Mouse (Mus musculus): ENCODE measurements around the gene Ube2c. TPM values are rescaled to one million over a fixed set of nuclear protein-coding genes. Genes with fewer than 3 reads are reported as not detected.
A peak's percentile ranks its signal among the peaks of the same experiment; 100 is the strongest.
"Not testable (repeated sequence)": the region's sequence is repeated elsewhere in the genome, so short reads cannot be mapped to it uniquely, and the experiment has no call there.

Ube2c gene
- polyA plus RNA-seq, 1 experiment from 2014 or later, result 517 TPM

- H3K4me1 ChIP-seq, result peaks cover 7% of the 10 kb centered on the region; the same call in 1 of the 2 replicates
- H3K27me3 ChIP-seq, result no peaks in the 10 kb centered on the region
- WGBS, result 81% methylated on average over 3 of the region's 3 CpGs
- H3K9ac ChIP-seq, result no peak overlapping the region
- no peak overlapping the region for H3K27ac ChIP-seq
- ATAC-seq (replicated peaks; ENCODE audit: low FRiP score), result no peak
- H3K4me2 ChIP-seq, result no peak overlapping the region
- H3K36me3 ChIP-seq, result peaks cover 89% of the 10 kb centered on the region
- H3K9me3 ChIP-seq (replicated peaks), result no peaks in the 10 kb centered on the region
- no peak overlapping the region for H3K4me3 ChIP-seq (replicated peaks)
Observed at GRCm38 (mm10) chr2:164793236-164793635, 23.5 kb downstream of the Ube2c start.

DNA sequence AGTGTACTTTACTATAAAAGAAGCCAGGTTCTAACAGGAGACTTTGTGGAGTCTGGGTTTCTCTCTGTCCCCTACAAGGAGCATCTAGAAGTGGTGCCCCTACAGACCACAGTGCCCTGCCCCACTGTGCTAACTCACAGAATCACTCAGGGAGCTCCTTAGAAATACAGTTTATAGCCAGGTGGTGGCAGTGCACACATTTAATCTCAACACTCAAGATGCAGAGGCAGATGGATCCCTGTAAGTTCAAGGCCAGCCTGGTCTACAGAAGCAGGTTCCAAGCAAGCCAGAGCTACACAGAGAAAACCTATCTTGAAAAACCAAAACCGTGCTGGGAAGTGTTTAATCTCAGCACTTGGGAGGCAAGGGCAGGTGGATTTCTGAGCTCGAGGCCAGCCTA lies 24.1 kb downstream of the Ube2c start:
- H3K36me3 ChIP-seq, result peaks cover 89% of the 10 kb centered on the region
- H3K9ac ChIP-seq, result no peak overlapping the region
- H3K27me3 ChIP-seq, result no peaks in the 10 kb centered on the region
- H3K9me3 ChIP-seq (replicated peaks), result no peaks in the 10 kb centered on the region
- H3K4me2 ChIP-seq, result no peak overlapping the region
- H3K4me3 ChIP-seq (replicated peaks), result no peak overlapping the region
- no peak overlapping the region for H3K27ac ChIP-seq
- 0 out of 2 replicates have a peak, but pooled peaks cover 1% of the 10 kb centered on the region for H3K4me1 ChIP-seq
- WGBS, result 83% methylated on average over 2 of the region's 2 CpGs
- ATAC-seq (replicated peaks; ENCODE audit: low FRiP score), result no peak

DNA sequence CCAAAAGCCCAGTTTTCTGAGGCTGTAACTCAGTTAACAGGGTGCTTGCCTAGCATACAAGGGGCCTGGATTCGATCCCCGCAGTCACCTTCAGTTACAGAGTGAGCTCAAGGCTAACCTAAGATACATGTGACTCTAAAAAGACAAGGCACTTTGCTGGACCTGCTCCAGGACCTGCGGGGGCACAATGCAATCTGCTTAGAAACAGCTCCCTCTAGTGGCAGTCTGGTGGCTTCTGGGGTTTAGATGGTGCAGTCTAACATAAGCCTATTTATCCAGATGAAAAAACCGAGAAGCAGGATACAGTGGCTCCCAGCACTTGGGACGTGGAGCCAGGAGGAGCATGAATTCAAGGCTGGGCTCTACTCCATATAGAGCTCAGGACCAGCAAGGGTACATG lies 24.6 kb downstream of the Ube2c start:
- peak; percentile 44; the same call in 1 of the 2 replicates for ATAC-seq (replicated peaks; ENCODE audit: low FRiP score)
- Histone ChIP-seq H3K36me3 (peaks cover 90% of the 10 kb centered on the region), H3K9me3 (replicated peaks) (no peaks in the 10 kb centered on the region), H3K4me1 (no peaks in the 10 kb centered on the region), H3K4me2 (no peak overlapping the region), H3K9ac (no peak overlapping the region), H3K27ac (no peak overlapping the region), H3K27me3 (no peaks in the 10 kb centered on the region), H3K4me3 (replicated peaks) (no peak overlapping the region)
- 35% methylated on average over 5 of the region's 5 CpGs for WGBS

DNA sequence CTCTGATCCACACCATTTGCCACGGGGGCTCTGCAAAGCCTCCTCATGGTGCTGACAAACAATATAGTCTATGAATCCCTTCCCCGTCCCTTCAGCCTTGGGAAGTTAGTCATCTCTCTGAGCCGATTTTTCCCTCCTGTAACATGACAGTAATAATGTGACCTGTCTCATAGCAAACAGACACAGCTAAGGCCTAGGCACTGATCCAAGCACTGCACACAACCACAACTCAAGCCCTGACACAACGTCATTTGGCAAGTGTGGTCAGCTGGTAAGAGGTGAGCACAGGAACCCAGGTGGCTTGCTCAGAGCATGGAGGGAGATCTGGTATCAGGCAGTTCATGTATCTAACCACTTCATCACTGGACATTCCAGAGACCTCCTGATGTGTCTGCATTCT lies 26.2 kb downstream of the Ube2c start:
- H3K4me3 ChIP-seq (replicated peaks), result no peak overlapping the region
- no peaks in the 10 kb centered on the region for H3K9me3 ChIP-seq (replicated peaks)
- no peak overlapping the region for H3K9ac ChIP-seq
- H3K4me1 ChIP-seq, result no peaks in the 10 kb centered on the region
- H3K36me3 ChIP-seq, result peaks cover 88% of the 10 kb centered on the region
- no peak for ATAC-seq (replicated peaks; ENCODE audit: low FRiP score)
- 77% methylated on average over 4 of the region's 4 CpGs for WGBS
- H3K27me3 ChIP-seq, result no peaks in the 10 kb centered on the region
- no peak overlapping the region for H3K4me2 ChIP-seq
- H3K27ac ChIP-seq, result no peak overlapping the region

DNA sequence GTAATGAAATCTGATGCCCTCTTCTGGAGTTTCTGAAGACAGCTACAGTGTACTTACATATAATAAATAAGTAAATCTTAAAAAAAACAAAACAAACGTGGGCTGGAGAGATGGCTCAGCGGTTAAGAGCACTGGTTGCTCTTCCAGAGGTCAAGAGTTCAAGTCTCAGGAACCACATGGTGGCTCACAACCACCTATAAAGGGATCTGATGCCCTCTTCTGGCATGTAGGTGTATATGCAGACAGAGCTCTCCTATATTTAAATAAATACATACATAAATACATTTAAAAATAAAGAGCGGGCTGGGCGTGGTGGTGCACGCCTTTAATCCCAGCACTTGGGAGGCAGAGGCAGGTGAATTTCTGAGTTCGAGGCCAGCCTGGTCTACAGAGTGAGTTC lies 28.9 kb downstream of the Ube2c start:
- H3K9me3 ChIP-seq (replicated peaks); H3K27ac ChIP-seq; H3K4me2 ChIP-seq; H3K4me3 ChIP-seq (replicated peaks); H3K9ac ChIP-seq; H3K4me1 ChIP-seq; H3K27me3 ChIP-seq; ATAC-seq (replicated peaks; ENCODE audit: low FRiP score): not testable (repeated sequence)
- H3K36me3 ChIP-seq, result peaks cover 82% of the 10 kb centered on the region
- WGBS, result 84% methylated on average over 6 of the region's 6 CpGs

DNA sequence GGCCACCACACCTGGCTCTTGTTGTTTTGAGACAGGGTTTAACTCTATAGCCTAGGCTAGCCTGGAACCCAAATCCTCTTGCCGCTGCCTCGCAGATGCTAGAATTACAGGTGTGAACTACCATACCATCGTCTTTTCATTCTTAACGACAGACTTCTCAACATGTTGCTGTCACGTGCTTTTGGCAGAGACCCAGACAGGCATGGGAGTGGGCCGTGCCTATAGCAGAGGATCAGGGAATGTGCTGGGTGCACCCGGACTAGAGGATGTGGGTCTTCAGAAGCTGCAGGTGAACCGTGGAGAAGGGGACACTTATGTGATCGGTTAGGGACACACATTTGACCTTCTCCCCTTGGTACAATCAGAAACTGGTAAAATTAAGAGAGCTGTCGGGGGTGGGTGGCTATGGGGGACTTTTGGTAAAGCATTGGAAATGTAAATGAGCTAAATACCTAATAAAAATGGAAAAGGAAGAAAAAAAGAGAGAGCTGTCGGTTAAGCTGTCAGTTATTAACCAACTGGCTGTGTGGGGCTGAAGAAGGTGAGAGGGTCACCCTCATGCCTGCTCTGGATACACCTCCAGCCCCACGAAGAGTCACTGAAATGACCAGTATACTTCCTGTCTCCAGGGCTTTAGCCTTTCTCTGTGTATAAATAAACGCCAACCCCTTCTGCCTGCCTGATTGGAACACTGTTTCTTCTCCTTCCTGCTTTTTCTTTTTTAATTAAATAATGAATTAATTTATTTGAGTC lies 30.7 kb downstream of the Ube2c start:
- Histone ChIP-seq H3K27ac (no peak overlapping the region), H3K36me3 (peaks cover 70% of the 10 kb centered on the region), H3K27me3 (no peaks in the 10 kb centered on the region), H3K4me2 (no peak overlapping the region), H3K9ac (no peak overlapping the region), H3K4me3 (replicated peaks) (no peak overlapping the region), H3K4me1 (peaks cover 20% of the 10 kb centered on the region), H3K9me3 (replicated peaks) (no peaks in the 10 kb centered on the region)
- no peak for ATAC-seq (replicated peaks; ENCODE audit: low FRiP score)
- 85% methylated on average over 13 of the region's 13 CpGs for WGBS

DNA sequence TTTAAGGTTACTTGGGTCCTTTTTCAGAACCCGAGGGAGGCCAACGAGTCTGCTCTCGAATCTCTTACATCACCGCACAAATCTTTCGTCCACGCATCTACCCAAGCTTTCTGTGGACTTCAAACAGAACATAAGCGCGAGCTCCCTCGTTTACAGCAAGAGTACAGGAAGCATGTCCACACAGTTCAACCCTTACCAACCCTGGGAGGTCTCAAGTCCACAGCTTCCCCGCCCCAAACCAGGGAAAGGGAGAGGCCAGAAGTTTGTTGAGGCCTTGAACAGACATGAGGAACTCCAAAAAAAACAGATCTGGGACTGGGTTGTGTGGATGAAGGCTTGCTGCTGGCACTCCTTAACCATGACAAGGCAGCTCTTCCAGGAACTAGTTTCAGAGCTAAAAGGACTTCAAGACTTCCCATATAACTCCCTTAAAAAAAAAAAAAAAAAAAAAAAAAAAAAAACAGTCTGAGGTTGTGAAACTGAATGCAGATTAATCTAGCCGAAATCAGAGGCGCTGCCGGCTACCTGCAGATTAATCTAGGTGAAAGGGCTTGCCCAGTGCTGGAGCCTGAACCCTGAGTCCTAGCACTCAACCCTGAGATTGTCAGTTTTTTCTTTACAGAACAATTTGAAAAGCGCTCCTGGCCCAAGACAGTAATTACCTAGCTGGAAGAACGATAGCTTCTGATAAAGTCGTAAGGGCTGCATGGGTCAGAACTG lies 33.7 kb downstream of the Ube2c start:
- Histone ChIP-seq H3K9ac (peak overlapping the region; percentile 79), H3K4me1 (peaks cover 32% of the 10 kb centered on the region), H3K4me3 (replicated peaks) (peak overlapping the region; percentile 93), H3K4me2 (peak overlapping the region; percentile 69), H3K36me3 (peaks cover 41% of the 10 kb centered on the region), H3K9me3 (replicated peaks) (no peaks in the 10 kb centered on the region), H3K27ac (no peak overlapping the region), H3K27me3 (no peaks in the 10 kb centered on the region)
- WGBS, result 87% methylated on average over 16 of the region's 16 CpGs
- ATAC-seq (replicated peaks; ENCODE audit: low FRiP score), result no peak

DNA sequence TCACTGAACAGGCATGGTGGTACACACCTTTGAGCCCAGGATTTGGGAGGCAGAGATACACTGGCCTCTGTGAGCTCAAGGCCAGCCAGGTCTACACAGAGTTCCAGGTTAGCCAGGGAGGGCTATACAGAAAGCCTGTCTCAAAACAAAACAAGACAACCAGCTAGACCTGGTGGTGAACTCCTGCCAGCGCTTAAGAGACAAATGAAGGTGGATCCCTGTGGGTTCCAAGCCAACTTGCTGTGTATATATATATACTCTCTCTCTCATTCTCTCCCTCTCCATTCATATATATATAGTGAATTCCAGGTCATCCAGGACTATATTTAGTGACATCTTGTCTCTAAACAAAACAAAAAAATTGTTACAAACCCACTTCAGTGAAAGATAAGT lies 34.2 kb downstream of the Ube2c start:
- Histone ChIP-seq H3K36me3 (peaks cover 41% of the 10 kb centered on the region), H3K9me3 (replicated peaks) (no peaks in the 10 kb centered on the region), H3K4me2 (peak overlapping the region; percentile 69), H3K4me3 (replicated peaks) (peak overlapping the region; percentile 93), H3K27ac (peak overlapping the region; percentile 91; the same call in 1 of the 2 replicates), H3K4me1 (peaks cover 32% of the 10 kb centered on the region), H3K9ac (peak overlapping the region; percentile 79), H3K27me3 (no peaks in the 10 kb centered on the region)
- 55% methylated on average over 1 of the region's 1 CpGs for WGBS
- ATAC-seq (replicated peaks; ENCODE audit: low FRiP score), result no peak

GRCm38 (mm10) chr2:164804533-164805331 lies 35.0 kb downstream of the Ube2c start, which contains the start of the genes Acot8 and Zswim3:
Gene Acot8, minus strand, starts transcription at chr2:164804882.
Gene Zswim3, plus strand, starts transcription at chr2:164805098.
- Histone ChIP-seq H3K9me3 (replicated peaks) (no peaks in the 10 kb centered on the region), H3K4me2 (peak within 1 kb of the TSS; percentile 89), H3K4me1 (peaks cover 32% of the 10 kb centered on the region), H3K9ac (peak within 1 kb of the TSS; percentile 79), H3K27ac (peak within 1 kb of the TSS; percentile 91), H3K27me3 (no peaks in the 10 kb centered on the region), H3K36me3 (peaks cover 37% of the 10 kb centered on the region), H3K4me3 (replicated peaks) (peak within 1 kb of the TSS; percentile 93)
- WGBS, result under 1% methylated on average over 47 of the region's 47 CpGs
- ATAC-seq (replicated peaks; ENCODE audit: low FRiP score), result peak; percentile 96

DNA sequence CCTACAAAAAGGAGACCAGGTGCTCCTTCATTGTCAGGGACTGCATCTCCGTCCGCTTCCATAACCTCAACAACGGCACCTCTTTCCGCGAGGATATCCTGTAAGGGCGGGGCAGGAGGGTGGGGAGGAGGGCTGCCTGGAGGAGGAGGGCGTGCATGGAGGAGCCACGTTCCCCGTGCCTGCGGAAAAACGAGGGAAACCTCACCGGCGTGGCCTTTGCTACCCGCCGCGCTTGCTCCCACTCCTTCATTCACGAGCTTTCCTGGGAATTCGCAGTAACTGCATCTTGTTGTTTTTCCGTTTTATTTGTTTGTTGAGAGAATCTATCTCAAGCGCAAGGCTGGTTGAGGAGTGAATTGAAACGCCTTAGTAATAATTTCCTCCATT lies 35.6 kb downstream of the Ube2c start:
- ATAC-seq (replicated peaks; ENCODE audit: low FRiP score), result peak; percentile 73
- peaks cover 32% of the 10 kb centered on the region for H3K4me1 ChIP-seq
- H3K27ac ChIP-seq, result peak overlapping the region; percentile 91
- H3K9ac ChIP-seq, result peak overlapping the region; percentile 70
- H3K36me3 ChIP-seq, result peaks cover 31% of the 10 kb centered on the region
- WGBS, result 1% methylated on average over 21 of the region's 21 CpGs
- peak overlapping the region; percentile 93 for H3K4me3 ChIP-seq (replicated peaks)
- no peaks in the 10 kb centered on the region for H3K27me3 ChIP-seq
- H3K9me3 ChIP-seq (replicated peaks), result no peaks in the 10 kb centered on the region
- peak overlapping the region; percentile 89 for H3K4me2 ChIP-seq

- Histone ChIP-seq H3K4me1 (peaks cover 32% of the 10 kb centered on the region), H3K27ac (no peak overlapping the region), H3K9ac (no peak overlapping the region), H3K27me3 (no peaks in the 10 kb centered on the region), H3K9me3 (replicated peaks) (no peaks in the 10 kb centered on the region), H3K4me2 (no peak overlapping the region), H3K4me3 (replicated peaks) (no peak overlapping the region), H3K36me3 (peaks cover 23% of the 10 kb centered on the region)
- WGBS, result 81% methylated on average over 7 of the region's 7 CpGs
- no peak for ATAC-seq (replicated peaks; ENCODE audit: low FRiP score)
Observed at GRCm38 (mm10) chr2:164806614-164807013, 36.9 kb downstream of the Ube2c start.

GRCm38 (mm10) chr2:164813557-164813956 lies 43.9 kb downstream of the Ube2c start:
- Histone ChIP-seq H3K4me1 (peaks cover 7% of the 10 kb centered on the region), H3K4me3 (replicated peaks) (no peak overlapping the region), H3K36me3 (peaks cover 13% of the 10 kb centered on the region; the same call in 1 of the 2 replicates), H3K27ac (no peak overlapping the region), H3K9me3 (replicated peaks) (no peaks in the 10 kb centered on the region), H3K27me3 (no peaks in the 10 kb centered on the region), H3K4me2 (no peak overlapping the region), H3K9ac (no peak overlapping the region)
- ATAC-seq (replicated peaks; ENCODE audit: low FRiP score), result no peak
- WGBS, result 40% methylated on average over 2 of the region's 2 CpGs
